Mouse (Mus musculus): ENCODE data around the gene Lrig2.

Lrig2 gene

DNA sequence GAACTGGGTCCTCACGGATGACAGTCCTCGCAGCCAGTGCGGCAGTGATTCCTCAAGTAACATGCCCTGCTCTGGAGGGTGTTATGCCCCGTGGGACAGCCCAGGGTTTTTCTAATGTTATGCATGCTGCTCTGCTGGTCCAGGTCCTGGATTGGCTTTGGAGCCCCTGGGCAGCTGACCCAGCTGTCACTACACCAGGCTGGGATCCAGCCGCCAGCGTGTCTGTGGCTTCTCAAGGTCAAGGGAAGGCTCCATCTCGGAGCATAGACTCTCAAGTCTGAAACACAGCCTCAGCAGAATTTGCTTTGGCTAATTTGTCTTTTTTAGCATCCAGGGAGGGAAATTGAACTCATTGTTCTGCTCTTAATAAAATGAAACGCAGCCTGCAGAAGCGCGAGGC is 121.6 kb downstream of the Lrig2 start:
- in situ Hi-C loops (cut with MboI; ENCODE audit: unreplicated experiment in 2 of 2) = no loop called here

DNA sequence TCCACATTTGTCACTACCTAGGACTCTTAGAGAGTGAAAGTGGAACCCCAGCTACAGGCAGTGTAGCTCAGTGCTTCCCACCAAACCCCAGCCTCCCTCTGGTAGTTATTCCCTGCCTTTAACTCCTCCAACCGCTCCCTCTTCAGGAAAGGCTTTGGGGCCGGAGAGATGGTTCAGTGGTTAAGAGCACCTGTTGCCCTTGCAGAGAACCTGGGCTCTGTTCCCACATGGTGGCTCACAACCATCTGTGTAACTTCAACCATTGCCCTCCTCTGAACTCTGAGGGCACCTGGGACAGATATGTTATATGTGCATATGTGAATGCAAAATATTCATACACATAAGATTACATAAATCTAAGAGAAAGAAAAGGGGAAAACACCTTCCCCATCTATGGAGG is 122.3 kb downstream of the Lrig2 start:
- in situ Hi-C loops (cut with MboI; ENCODE audit: unreplicated experiment in 2 of 2) = no loop called here

DNA sequence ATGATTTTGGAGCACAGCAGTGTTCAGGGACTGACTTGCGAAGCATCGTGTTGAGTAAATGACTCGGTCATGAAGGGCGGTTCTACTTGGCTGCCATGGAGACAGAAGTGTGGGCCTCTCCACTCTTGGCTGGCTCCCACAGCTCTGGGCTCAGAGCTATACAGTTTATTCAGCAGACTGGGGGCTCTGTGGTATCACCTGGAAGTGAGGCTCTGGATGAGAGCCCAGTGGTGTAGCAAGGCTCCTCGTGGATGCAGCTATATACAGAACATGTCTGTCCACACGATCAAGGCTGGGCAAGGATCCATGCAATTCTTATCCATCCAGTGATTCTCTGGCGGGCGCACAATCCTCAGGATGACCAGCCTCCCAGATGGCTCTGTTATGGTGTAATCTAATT is 126.1 kb downstream of the Lrig2 start:
- in situ Hi-C loops (cut with MboI; ENCODE audit: unreplicated experiment in 2 of 2) = no loop called here

DNA sequence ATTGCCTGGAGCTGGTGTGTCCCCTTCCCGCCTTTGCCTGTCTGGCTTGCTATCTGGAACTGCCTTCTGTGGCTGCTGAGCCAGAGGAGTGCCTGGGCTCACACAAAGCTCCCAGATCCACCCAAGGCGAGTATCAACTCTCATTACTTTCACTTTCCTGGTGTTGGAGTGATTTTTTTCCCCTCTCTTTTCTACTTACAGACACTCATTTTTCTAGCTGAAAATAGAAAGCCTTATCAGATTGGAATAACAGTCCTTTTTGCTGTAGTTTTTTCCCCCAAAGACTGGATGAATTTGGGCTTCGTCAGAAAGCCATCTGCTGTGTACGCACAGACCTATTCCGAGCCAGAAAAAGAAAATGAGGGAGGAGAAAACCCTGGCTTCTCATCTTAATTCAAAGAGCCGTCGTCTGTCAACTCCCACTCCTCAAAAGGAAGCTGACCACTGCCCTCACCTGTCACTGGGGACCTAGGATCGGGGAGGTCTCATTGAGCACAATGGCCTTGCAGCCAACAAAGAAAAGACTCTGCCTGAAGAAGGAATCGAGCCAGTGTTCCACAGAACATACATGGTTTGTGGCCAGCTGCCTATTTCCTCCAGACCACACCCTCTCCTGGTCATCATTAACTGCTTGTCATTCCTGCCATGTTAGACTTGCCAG is 127.9 kb downstream of the Lrig2 start:
- in situ Hi-C loops (cut with MboI; ENCODE audit: unreplicated experiment in 2 of 2) = no loop called here

DNA sequence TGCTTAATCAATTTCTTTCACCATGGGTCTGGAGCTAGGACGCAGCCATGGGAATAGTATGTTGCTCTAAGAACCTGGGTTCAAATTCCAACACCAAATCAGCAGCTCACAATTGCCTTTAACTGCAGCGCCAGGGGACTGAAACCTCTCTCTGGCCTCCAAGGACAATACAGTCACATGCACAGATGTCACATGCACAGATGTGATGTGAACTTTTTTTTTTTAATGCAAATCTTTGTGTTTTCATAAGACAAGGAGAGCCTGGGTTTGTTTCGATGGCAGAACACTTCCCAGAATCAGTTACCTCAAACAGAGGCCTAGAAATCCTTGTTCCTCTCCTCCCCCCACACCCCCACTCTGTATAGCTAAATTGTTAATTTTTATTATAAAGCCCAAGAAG is 133.5 kb downstream of the Lrig2 start:
- in situ Hi-C loops (cut with MboI; ENCODE audit: unreplicated experiment in 2 of 2) = no loop called here

DNA sequence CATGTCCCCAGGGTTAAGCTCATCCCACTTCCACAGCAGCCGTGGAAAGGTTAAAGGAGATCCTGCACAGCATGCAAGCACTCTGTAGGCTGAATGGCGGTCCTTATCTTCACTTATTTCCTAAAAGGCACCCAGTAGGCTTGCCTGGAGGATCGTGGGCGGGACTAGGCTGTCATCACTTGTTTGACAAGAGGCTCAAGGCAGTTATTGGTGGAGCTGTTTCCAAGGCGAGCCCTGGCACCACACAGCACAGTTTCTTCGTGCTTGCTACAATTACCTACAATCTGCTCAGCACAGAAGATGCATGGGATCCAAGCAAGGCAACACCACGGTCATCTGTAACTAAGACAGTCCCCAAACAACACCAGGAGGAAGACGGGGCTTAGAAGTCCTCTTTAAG is 137.8 kb downstream of the Lrig2 start:
- in situ Hi-C loops (cut with MboI; ENCODE audit: unreplicated experiment in 2 of 2) = no loop called here

DNA sequence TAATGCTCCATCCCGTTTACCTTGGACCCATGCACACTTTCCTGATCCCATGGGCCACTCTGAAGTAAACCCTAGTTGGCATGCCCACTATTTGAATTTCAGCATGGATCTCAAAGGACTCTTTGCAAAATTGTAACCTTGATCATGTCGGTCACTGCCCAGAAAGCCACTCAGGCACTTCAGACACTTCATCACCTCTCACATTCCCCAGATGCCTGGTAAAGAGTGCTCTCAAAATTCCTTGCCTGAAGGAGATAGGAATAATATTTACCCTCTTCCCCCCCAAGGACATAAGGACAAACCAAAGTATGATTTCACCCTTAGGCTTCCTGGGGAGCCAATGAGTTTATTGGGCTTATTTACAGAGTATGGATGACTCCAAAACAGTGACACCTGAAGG is 139.3 kb downstream of the Lrig2 start:
- in situ Hi-C loops (cut with MboI; ENCODE audit: unreplicated experiment in 2 of 2) = no loop called here

DNA sequence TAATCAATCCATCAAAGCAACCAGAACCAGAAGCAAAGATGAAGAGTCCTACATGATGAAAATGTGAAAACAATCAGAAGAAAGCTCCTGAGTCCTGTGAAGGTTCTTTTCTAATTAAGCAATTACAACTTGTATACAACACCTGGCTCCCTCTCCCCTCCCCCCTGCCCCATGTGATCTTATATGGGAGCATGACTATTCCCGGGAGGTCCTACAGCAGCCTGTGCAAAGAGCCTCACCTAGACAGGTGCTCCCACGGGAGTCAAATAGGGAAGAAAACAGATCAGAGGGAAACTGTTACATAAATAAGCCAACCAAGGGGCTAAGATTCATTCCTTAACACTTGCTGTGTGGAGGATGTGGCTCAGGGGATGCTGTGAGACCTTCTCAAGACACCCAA is 143.8 kb downstream of the Lrig2 start:
- in situ Hi-C loops (cut with MboI; ENCODE audit: unreplicated experiment in 2 of 2) = no loop called here

DNA sequence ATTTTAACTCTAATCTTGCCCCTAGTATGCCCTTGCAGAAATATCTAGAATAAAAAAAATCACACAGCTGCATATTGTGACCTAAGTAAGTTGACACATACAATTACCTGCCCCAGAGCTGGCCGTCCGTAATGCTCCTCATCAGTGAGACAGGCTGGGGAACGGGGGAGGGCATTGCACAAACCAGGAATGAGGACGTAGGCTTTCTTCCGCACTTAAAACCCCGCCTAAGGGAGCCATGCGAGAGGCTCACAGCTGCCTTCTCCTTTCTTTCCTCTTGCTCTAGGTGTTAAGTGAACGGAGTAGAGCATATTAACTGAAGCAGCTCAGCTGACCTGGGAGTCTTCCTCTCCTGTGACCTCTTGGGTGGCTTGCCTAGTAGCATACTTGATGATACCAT is 149.9 kb downstream of the Lrig2 start:
- in situ Hi-C loops (cut with MboI; ENCODE audit: unreplicated experiment in 2 of 2) = no loop called here

DNA sequence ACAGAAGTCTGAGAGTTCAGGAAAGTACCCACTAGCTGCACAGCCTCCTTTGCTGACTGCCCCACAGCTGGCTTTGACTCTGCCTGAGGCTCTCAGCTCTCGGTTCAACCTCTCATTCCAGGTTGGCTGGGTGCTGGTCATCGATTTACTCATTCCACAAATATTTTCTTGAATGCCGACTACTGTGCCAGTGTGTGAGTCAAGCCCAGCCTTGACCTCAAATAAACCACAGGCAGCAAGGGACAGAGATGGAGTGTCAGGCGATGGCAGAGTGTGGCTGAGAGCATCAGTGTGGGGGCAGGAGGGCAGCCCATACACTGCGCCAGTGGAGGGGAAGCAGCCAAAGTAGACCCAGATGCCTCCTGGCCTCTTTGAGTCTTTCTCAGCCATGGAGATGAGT is 151.4 kb downstream of the Lrig2 start:
- in situ Hi-C loops (cut with MboI; ENCODE audit: unreplicated experiment in 2 of 2) = no loop called here

DNA sequence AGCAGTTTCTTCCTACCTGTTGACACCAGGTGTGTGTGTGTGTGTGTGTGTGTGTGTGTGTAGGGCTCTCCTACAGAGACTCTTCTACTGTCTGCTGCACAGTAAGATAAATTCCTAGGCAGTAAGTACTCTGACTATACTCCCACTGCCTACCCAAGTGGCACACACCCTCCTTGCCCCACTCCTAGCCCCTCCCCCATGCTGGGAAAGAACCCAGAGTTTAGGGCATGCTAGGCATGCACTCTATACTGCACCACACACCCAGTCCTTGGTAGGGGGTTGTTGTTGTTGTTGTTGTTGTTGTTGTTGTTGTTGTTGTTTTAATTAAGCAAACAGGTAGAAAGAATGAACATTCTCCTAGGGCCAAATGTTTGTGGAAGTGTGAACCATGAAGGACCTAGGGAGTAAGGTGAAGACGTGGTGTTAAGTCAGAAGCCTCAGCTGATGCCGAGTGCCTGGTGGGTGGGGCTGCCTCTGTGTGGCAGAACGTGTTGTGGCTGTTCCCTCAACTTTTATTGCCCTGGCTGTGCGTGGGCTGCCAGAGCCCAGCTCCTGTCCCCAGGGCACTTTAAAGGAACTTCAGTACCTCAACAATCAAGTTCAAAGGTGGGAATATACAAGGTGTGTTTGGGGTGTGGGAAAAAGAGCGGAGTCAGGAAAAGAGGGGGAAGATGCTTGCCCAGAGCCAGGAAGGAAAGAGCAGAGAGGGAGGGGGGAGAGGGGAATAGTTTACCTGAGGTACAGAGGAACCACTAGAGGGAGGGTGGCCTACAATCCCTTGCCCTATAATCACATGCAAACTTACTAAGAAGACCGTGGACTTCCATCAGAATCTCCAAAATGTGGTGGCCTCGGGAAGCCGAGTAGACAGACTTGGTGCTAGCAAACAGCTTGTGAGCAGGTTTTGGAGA is 152.2 kb downstream of the Lrig2 start:
- in situ Hi-C loops (cut with MboI; ENCODE audit: unreplicated experiment in 2 of 2) = no loop called here

DNA sequence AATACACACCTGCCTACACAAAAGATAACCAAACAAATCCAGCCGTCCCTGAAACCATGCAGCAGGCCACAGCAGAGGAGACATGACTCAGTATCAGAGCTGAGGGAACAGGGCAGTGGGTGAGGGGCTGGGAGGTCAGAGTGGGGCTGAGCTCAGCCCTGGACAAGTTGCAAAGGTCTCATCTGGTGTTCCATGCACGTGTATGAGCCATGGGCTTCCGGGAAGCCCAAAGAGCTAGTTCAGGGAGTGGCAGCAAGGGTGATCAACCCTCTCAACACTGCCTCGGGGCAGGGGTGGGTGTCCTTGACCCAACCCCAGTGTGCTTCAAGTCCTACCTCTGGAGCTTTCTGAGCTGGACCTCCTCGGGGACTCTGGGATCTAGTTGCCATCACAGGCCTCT is 153.0 kb downstream of the Lrig2 start:
- in situ Hi-C loops (cut with MboI; ENCODE audit: unreplicated experiment in 2 of 2) = no loop called here

DNA sequence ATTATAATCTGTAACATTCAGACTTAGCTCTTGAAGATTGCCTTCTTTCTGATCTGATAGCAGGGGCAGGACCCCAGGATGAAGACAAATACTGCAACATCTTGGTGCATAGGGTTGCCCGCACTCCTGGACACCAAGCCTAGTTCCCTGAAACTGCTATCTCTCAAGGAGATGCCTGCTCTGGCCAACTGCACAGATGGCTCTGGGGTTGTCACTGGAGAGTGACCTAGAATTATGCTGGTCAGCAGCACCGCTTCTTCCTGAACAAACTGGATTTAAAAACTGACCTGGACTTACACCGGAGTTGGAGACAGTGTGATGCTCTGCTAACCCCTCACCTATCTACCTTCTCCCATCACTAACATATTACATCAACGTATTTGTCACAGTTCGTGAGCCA is 155.6 kb downstream of the Lrig2 start:
- in situ Hi-C loops (cut with MboI; ENCODE audit: unreplicated experiment in 2 of 2) = no loop called here

DNA sequence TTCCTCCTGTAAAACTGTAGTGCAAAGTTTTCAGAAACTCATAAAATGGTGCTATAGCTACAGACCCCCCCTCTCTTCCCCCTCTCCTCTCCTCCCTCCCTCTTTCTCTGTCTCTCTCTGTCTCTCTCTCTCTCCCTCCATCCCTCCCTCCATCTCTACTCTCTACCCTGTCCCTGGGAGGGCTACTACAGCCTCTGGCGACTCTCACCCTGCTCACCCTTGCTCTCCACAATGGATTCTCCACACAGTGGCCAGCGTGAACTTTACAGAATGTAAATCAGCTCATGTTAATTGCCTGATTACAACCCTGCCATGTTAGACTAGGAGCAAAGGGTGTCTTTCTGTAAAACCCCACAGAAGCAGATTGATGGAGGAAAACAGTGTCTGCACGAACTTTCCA is 157.8 kb downstream of the Lrig2 start:
- in situ Hi-C loops (cut with MboI; ENCODE audit: unreplicated experiment in 2 of 2) = no loop called here

DNA sequence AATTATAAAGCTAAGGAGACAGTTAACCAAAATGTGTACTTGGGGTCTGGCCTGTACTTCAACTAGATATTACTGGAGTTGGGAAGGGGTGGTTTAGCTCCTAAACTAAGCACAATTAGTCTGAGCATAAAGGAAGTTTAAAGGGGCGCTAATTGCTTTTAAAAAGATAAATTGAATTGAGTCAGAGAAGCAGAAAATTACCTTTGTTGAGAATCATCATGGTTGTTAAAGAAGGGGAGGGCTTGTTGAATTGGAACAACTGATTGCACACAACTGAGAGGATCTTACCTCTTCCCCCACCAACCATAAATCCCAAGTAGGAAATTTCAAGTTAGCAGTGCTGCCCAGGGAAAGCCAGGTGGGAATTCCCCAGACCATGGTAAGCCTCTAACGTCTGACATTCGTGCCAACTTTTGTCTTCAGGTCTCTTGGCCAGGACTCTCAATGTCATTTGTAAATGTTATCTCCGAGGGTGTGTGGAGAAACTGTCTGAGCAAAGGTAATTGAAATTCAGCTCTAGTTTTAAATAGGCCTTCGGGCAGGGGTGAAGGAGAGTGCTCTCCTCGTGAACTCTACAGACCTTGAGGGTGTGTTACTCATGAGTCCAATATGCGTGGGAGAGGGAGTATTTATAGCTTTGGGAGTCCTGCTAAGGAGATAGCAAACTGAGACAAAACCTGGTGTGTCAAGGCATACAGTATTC is 159.2 kb downstream of the Lrig2 start:
- in situ Hi-C loops (cut with MboI; ENCODE audit: unreplicated experiment in 2 of 2) = no loop called here

DNA sequence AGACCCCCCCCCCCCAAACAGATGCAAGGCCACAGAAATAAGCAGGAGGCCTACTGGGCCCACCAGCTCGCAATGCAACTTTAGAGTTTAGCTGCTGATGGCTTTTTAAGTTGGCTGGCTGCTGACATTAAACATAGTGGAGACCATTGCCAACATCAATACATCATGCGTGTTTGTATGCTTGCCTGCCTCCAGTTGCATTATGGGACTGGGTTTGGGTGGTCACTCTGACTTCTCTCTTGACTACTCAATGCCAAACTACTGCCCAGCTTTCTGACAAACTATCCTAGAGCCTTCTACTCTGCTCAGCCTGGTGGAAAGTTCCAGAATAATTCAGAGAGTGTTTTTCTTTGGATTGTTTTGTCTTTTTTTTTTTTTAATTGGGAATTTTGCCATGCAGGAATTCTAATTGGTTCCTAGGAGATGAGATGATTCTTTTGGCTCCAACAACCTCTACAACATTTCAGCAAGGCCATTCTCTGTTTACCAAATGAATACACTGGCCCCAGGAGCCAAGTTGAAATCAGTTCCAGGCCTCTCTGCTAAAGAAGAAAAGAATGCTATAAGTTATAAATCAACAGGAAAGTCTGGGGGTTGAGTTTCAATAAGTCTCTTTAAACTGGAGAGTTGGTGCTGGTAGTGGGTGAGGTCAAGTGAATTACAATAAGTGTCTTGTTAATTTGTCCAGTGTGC is 161.3 kb downstream of the Lrig2 start:
- in situ Hi-C loops (cut with MboI; ENCODE audit: unreplicated experiment in 2 of 2) = no loop called here

DNA sequence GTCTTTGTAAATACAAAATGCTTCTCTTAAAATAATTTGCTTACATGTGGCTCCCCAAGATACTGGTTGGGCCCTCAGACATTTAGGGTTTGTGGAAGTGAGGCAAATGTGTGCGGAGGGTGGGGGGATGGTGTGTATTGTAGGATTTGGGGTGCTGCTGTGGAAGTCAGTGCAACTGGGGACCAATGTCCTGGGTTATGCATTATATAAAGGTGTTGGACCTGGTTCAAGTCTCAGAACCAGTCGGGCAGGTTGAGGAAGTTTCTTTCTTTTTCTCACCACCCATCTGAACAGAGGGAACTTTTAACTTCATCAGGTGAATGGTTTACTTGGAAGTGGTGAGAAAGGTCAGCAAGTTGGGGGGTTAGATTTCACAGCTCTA is 161.9 kb downstream of the Lrig2 start:
- in situ Hi-C loops (cut with MboI; ENCODE audit: unreplicated experiment in 2 of 2) = no loop called here

DNA sequence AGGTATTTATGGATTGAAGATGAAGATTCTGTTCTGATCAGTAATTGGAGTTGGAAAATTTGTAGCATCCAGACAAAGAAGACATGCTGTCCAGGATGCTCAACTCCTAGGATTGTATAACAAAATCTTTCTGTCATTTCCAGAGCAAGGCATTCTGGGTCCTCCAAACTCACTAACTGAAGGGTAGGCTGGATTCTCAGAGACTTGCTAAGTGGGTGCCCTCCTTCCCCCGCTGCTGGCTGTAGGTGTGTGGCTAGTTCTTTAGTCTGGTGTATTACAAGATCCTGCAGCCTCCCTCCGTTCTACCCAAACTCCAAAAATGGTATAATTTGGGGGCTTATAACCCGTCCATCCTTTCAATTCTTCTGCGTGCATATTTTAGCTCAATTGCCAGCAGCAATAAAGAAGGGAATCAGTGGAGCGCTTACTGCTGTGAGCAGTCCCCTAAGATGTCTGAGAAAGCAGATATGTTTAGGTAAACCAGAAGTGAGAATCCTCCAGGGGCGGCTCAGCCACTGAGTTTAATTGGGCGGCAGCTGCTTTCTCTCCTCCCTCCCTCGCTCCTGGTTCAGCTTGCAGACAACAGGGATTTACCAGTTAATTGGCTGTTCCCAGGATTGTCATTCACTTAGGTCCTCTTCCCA is 162.4 kb downstream of the Lrig2 start:
- in situ Hi-C loops (cut with MboI; ENCODE audit: unreplicated experiment in 2 of 2) = no loop called here

Data from v-Abl transformed pro-B cells (cell line).